Mouse (Mus musculus) embryonic facial prominence, embryonic 14.5 days (tissue): ENCODE measurements around the gene Nwd2. TPM values are rescaled to one million over a fixed set of nuclear protein-coding genes. Genes with fewer than 3 reads are reported as not detected.

ENCODE experiments used
- ATAC-seq: fragments of 200-750 bp; cut with Nextera tagmentation; 2 replicates; pipeline ENCODE4 v1.8.0; 2017; ENCODE audit warnings: low read depth, moderate number of reproducible peaks, moderate TSS enrichment
- DNase-seq: peaks from one replicate; pipeline ENCODE4 v3.0.0-alpha.2; 2015; ENCODE audit warnings: low spot score
- H3K27ac ChIP-seq: fragments of 300-500 bp; sonication (generic); replicated peaks from 2 replicates; pipeline ENCODE4 v1.5.1; 2014; ENCODE audit warnings: low read depth, mild to moderate bottlenecking, low read length, moderate library complexity
- H3K27me3 ChIP-seq: fragments of 300-500 bp; sonication (generic); replicated peaks from 2 replicates; pipeline ENCODE4 v1.6.1; 2014; ENCODE audit warnings: low read length; ENCODE audit not compliant: control insufficient read depth, insufficient read depth
- H3K36me3 ChIP-seq: fragments of 300-500 bp; sonication (generic); 2 replicates; pipeline ENCODE4 v1.6.1; 2014; ENCODE audit warnings: low read length, mixed read lengths; ENCODE audit not compliant: control insufficient read depth, insufficient read depth
- H3K4me1 ChIP-seq: fragments of 300-500 bp; sonication (generic); 2 replicates; pipeline ENCODE4 v1.6.1; 2014; ENCODE audit warnings: antibody characterized with exemption, low read length; ENCODE audit not compliant: control insufficient read depth, insufficient read depth
- H3K4me2 ChIP-seq: fragments of 300-500 bp; sonication (generic); 2 replicates; pipeline ENCODE4 v1.6.1; 2014; ENCODE audit warnings: low read depth, mild to moderate bottlenecking, low read length, moderate library complexity, mixed read lengths
- H3K4me3 ChIP-seq: fragments of 300-500 bp; sonication (generic); 2 replicates; pipeline ENCODE4 v1.5.1; 2014; ENCODE audit warnings: low read depth, mild to moderate bottlenecking, low read length
- H3K9ac ChIP-seq: fragments of 300-500 bp; sonication (generic); 2 replicates; pipeline ENCODE4 v1.6.1; 2014; ENCODE audit warnings: low read depth, mild to moderate bottlenecking, low read length, moderate library complexity, mixed read lengths
- H3K9me3 ChIP-seq: fragments of 300-500 bp; sonication (generic); 2 replicates; pipeline ENCODE4 v1.6.1; 2016; ENCODE audit warnings: low read length; ENCODE audit not compliant: control insufficient read depth
- WGBS: fragments of 180-500 bp; shearing (Covaris S2); extraction: QIAGEN DNeasy Blood & Tissue Kit; methylation state at CpG from one replicate; pipeline ENCODE4 v1.1.7; 2014; 5-methylcytosine and 5-hydroxymethylcytosine counted together
- polyA plus RNA-seq: library from polyadenylated mRNA; unstranded; fragments of >200 nt; fragmentation: Nextera tagmentation; extraction: Ambion mirVana; gene quantifications from 2 replicates; pipeline ENCODE4 v1.2.1, GENCODE M21; 2014

The Nwd2 gene
- polyA plus RNA-seq, 1 experiment from 2014 or later, result 1.5 TPM

GRCm38 (mm10) chr5:63735521-63735920 is 86.6 kb downstream of the Nwd2 start:
- ATAC-seq (peak; percentile 37; the same call in 1 of the 2 replicates), DNase-seq (no peak)
- no peaks in the 10 kb centered on the region for H3K9me3 ChIP-seq
- no peaks in the 10 kb centered on the region for H3K27me3 ChIP-seq
- no peaks in the 10 kb centered on the region for H3K4me1 ChIP-seq
- H3K4me2 ChIP-seq, result no peak overlapping the region
- no peak overlapping the region for H3K4me3 ChIP-seq
- H3K36me3 ChIP-seq, result no peaks in the 10 kb centered on the region
- H3K27ac ChIP-seq, result no peak overlapping the region
- 75% methylated on average over 7 of the region's 7 CpGs for WGBS
- H3K9ac ChIP-seq, result no peak overlapping the region

DNA sequence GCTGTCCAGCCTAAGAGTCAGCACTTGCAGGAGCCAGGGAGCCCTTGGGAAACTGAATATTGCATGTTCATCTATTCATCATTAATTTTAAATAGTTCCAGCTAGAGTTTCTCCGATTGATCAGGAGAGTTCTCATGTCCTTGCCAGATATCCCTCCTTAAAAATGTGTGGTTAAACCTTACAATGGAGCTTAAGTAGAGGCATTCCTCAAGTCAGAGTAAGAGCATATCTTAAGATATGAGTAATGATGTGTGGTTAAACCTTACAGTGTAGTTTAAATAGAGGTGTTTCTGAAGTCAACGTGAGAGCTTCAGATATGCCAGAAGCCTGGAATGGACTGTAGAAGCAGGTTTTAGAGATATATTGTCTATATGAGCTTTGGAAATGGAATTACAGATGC is 94.5 kb downstream of the Nwd2 start:
- no peaks in the 10 kb centered on the region for H3K9me3 ChIP-seq
- no peaks in the 10 kb centered on the region for H3K27me3 ChIP-seq
- no peak for DNase-seq
- no peak overlapping the region for H3K27ac ChIP-seq
- WGBS, result 83% methylated on average over 2 of the region's 2 CpGs
- H3K4me2 ChIP-seq, result no peak overlapping the region
- H3K9ac ChIP-seq, result no peak overlapping the region
- H3K4me1 ChIP-seq, result no peaks in the 10 kb centered on the region
- no peak overlapping the region for H3K4me3 ChIP-seq
- no peak for ATAC-seq
- no peaks in the 10 kb centered on the region for H3K36me3 ChIP-seq

- whole genome bisulfite sequencing, result 43% methylated on average over 2 of the region's 2 CpGs
These were observed 99.4 kb downstream of the Nwd2 start for GRCm38 (mm10) chr5:63748299-63748698.

DNA sequence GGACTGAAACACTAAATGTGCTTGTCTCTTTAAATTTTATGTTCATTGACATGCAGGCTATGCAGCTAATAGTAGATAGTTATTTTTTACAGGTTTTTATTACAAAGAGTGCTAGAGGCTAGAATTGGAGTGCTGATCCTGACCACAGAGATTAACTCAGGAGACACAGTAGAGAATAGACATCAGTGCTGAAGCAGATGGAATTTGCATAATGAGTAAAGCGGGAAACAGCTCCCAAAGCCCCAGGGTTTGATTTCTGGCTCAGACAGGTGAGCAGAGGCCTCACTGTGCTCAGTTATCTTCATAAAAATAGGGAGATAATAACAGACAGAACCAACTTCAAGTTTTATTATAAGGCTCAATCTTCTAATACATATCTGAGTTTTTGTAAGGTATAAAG is 99.9 kb downstream of the Nwd2 start:
- ATAC-seq, result no peak
- Histone ChIP-seq H3K4me3 (no peak overlapping the region), H3K4me2 (no peak overlapping the region), H3K36me3 (no peaks in the 10 kb centered on the region), H3K27me3 (no peaks in the 10 kb centered on the region), H3K27ac (no peak overlapping the region), H3K9ac (no peak overlapping the region), H3K4me1 (no peaks in the 10 kb centered on the region), H3K9me3 (no peaks in the 10 kb centered on the region)
- no peak for DNase-seq
- WGBS, result 47% methylated on average over 1 of the region's 1 CpGs

More at GRCm38 (mm10) chr5:63748299-63748698, 99.4 kb downstream of the Nwd2 start:
- Histone ChIP-seq H3K27ac (no peak overlapping the region), H3K4me3 (no peak overlapping the region), H3K9me3 (no peaks in the 10 kb centered on the region), H3K4me2 (no peak overlapping the region), H3K9ac (no peak overlapping the region), H3K4me1 (no peaks in the 10 kb centered on the region), H3K36me3 (no peaks in the 10 kb centered on the region), H3K27me3 (no peaks in the 10 kb centered on the region)
- DNase-seq (no peak), ATAC-seq (no peak)

DNA sequence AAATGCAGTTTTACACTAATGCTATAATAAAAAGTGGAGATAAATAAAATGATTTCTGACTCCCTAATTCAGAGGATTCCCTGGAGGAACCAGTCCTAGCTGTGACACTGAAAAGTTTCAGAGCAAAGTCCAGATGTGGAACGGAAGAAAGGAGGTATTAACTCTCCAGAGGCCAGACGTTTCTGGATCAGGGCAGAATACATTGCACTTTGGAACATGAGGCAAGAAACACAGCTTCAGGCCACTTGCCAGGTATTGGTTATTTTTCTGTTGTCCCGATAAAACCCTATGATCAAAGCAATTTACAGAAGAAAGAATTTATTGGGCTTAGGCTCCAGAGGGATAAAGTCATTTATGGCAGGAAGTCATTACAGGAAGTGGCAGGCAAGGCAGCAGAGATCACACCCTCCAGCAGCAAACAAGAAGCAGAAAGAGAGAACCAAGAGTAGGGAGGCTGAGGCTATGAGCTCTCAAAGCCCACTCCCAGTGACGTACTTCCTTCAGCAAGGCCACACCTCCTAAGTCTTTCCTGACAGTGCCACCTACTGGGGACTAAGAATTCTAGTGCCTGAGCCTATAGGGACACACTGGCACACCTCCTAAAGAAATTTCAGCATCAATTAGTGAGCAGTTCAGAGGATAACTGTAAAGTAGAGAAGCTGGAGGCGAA is 106.3 kb downstream of the Nwd2 start:
- H3K9me3 ChIP-seq, result no peaks in the 10 kb centered on the region
- 62% methylated on average over 5 of the region's 5 CpGs for WGBS

GRCm38 (mm10) chr5:63755938-63756337 is 107.0 kb downstream of the Nwd2 start:
- DNase-seq, result no peak
- no peak for ATAC-seq
- Histone ChIP-seq H3K4me2 (no peak overlapping the region), H3K27ac (no peak overlapping the region), H3K9me3 (no peaks in the 10 kb centered on the region), H3K4me3 (no peak overlapping the region), H3K4me1 (no peaks in the 10 kb centered on the region), H3K36me3 (no peaks in the 10 kb centered on the region), H3K9ac (no peak overlapping the region), H3K27me3 (no peaks in the 10 kb centered on the region)
- WGBS, result 81% methylated on average over 3 of the region's 3 CpGs

More for the DNA sequence above, 106.3 kb downstream of the Nwd2 start:
- H3K4me1 ChIP-seq, result no peaks in the 10 kb centered on the region
- no peak overlapping the region for H3K4me3 ChIP-seq
- no peak overlapping the region for H3K4me2 ChIP-seq
- no peaks in the 10 kb centered on the region for H3K27me3 ChIP-seq
- DNase-seq (no peak), ATAC-seq (no peak)
- no peak overlapping the region for H3K9ac ChIP-seq
- H3K36me3 ChIP-seq, result no peaks in the 10 kb centered on the region
- H3K27ac ChIP-seq, result no peak overlapping the region

DNA sequence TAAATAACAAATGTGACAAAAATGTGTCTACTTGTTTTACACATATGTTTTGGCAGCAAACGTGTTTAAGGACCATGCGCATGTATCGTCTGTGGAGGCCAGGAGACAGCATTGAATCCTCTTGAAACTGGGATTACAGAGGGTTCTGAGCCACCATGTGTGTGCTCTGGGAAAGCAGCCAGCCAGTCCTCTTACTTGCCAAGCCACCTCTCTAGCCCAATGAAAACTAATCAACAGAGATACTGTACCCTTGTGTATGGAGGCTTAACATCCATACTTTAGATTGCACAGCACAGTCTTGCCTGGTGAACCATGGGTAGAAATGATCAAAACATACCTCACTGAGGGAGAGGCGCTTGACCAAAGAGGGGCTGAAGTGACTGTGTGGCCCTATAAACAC is 117.0 kb downstream of the Nwd2 start:
- H3K4me3 ChIP-seq, result no peak overlapping the region
- no peaks in the 10 kb centered on the region for H3K27me3 ChIP-seq
- no peaks in the 10 kb centered on the region for H3K36me3 ChIP-seq
- H3K4me2 ChIP-seq, result no peak overlapping the region
- no peaks in the 10 kb centered on the region for H3K9me3 ChIP-seq
- no peak overlapping the region for H3K9ac ChIP-seq
- ATAC-seq (no peak), DNase-seq (no peak)
- no peaks in the 10 kb centered on the region for H3K4me1 ChIP-seq
- WGBS, result 78% methylated on average over 4 of the region's 4 CpGs
- H3K27ac ChIP-seq, result no peak overlapping the region

DNA sequence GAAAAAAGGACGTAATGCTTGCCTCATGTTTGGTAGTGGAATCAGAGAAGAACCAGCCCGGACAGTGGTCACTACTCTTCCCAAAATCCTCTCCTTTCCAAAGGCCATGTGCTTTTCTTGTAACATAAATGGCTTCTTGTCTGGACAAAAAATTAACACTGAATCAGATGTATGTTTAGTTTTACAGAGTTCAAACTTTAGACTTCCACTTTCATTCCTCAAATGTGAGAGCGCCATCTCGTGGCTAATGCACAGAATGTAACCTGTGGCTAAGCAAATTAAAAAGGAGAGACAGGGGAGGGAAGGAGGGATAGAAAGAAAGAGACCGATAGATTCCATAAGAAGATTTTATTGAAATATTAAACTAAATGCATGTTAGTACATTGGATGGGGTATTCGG is 117.8 kb downstream of the Nwd2 start:
- whole genome bisulfite sequencing, result 38% methylated on average over 6 of the region's 6 CpGs
- Histone ChIP-seq H3K27ac (no peak overlapping the region), H3K9ac (no peak overlapping the region), H3K4me1 (no peaks in the 10 kb centered on the region), H3K4me3 (no peak overlapping the region), H3K4me2 (no peak overlapping the region), H3K9me3 (no peaks in the 10 kb centered on the region), H3K27me3 (no peaks in the 10 kb centered on the region), H3K36me3 (no peaks in the 10 kb centered on the region)
- ATAC-seq (no peak), DNase-seq (peak; percentile 80)

DNA sequence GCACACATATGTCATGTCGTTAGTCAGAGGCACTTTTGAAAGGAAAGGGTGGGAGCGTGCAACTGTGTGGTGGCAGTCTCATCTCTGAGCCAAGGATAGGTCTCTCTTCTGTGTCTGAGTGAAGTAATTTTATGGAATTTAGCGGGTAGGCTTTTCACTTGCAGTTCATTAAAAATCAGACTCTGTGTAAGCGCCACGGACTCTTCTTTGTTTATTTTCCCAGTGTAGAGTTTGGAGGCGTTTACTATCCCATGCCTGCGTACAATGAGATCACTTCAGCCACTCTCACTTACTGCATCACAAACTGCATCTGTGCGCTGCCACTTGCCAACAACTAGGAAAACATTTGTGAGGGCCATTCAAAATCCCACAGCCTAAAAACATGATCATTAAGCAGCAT is 118.6 kb downstream of the Nwd2 start:
- Histone ChIP-seq H3K27ac (no peak overlapping the region), H3K9ac (no peak overlapping the region), H3K4me1 (no peaks in the 10 kb centered on the region), H3K9me3 (no peaks in the 10 kb centered on the region), H3K27me3 (no peaks in the 10 kb centered on the region), H3K4me3 (no peak overlapping the region), H3K4me2 (no peak overlapping the region), H3K36me3 (no peaks in the 10 kb centered on the region)
- ATAC-seq (no peak), DNase-seq (no peak)
- 60% methylated on average over 8 of the region's 8 CpGs for WGBS
